Mouse (Mus musculus) CH12.LX (cell line): ENCODE measurements at regions not wholly inside any gene's neighbourhood (a gene's known extent, or its start where the extent isn't known, plus 50 kb on each side); places are given as distances from the start of the nearest gene placed in this dataset.

Source experiments
- CHD2 ChIP-seq: IDR thresholded peaks from 2 replicates; pipeline ENCODE4 v1.6.1; 2011; ENCODE audit warnings: low read length, improper control_type of control experiment
- CTCF ChIP-seq, 2 experiments: IDR thresholded peaks in 1 of 2; conservative IDR thresholded peaks in 1 of 2; 2 replicates each; pipeline ENCODE4 v1.5.1; 2011 to 2012; ENCODE audit warnings: low read depth in 2 of 2, low read length in 2 of 2, improper control_type of control experiment in 1 of 2, inconsistent platforms in 1 of 2, mild to moderate bottlenecking in 1 of 2, moderate library complexity in 1 of 2
- EP300 ChIP-seq: IDR thresholded peaks from 2 replicates; pipeline ENCODE4 v1.6.1; 2011; ENCODE audit warnings: low read length, improper control_type of control experiment
- HCFC1 ChIP-seq: IDR thresholded peaks from 2 replicates; pipeline ENCODE4 v1.6.1; 2012; ENCODE audit warnings: low read depth, mild to moderate bottlenecking, inconsistent platforms, low read length, improper control_type of control experiment
- IRF4 ChIP-seq: IDR thresholded peaks from 2 replicates; pipeline ENCODE4 v1.6.1; 2014; ENCODE audit warnings: low read depth, mild to moderate bottlenecking, inconsistent platforms, low read length, improper control_type of control experiment
- MAX ChIP-seq: IDR thresholded peaks from 2 replicates; pipeline ENCODE4 v1.6.1; 2011; ENCODE audit warnings: low read length, improper control_type of control experiment
- NELFE ChIP-seq: IDR thresholded peaks from 2 replicates; pipeline ENCODE4 v1.6.1; 2011; ENCODE audit warnings: low read depth, low read length, improper control_type of control experiment
- POLR2A ChIP-seq: IDR thresholded peaks from 2 replicates; pipeline ENCODE4 v1.6.1; 2011; ENCODE audit warnings: low read depth, mild to moderate bottlenecking, improper control_type of control experiment, low read length
- POLR2AphosphoS2 ChIP-seq: IDR thresholded peaks from 2 replicates; pipeline ENCODE4 v1.6.1; 2011; ENCODE audit warnings: low read depth, low read length, improper control_type of control experiment
- TBP ChIP-seq: conservative IDR thresholded peaks from 2 replicates; pipeline ENCODE4 v1.6.1; 2011; ENCODE audit warnings: low read depth, low read length, improper control_type of control experiment
- UBTF ChIP-seq: IDR thresholded peaks from 2 replicates; pipeline ENCODE4 v1.6.1; 2012; ENCODE audit warnings: low read depth, mild to moderate bottlenecking, inconsistent platforms, low read length, improper control_type of control experiment, moderate library complexity
- ZKSCAN1 ChIP-seq: IDR thresholded peaks from 2 replicates; pipeline ENCODE4 v1.6.1; 2012; ENCODE audit warnings: low read depth, inconsistent platforms, low read length, improper control_type of control experiment, borderline replicate concordance

DNA sequence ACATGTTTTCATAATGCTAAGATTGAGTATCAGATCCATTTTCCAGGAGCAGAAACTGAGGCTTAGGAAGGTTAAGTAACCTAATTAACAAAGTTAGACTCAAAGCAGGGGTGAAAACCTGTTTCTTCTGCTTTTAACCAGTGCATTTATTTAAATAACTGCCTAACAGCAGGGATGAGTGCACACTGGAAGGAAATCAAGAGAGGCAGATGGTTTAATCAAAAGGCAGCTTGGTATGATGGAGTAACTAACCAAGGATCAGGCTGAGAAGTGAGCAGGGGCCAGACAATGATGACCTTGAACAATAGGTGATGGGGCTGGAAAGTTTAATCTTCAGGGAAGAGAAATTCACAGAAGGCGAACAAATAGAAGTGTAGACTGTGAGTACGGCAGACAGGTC lies 199.9 kb downstream of the Emp1 start:
- TF ChIP-seq MAX (no peak), TBP (no peak), HCFC1 (no peak), CHD2 (no peak), POLR2A (no peak), NELFE (no peak), CTCF (conservative IDR thresholded peaks at IDR 0.05 in 1 of 2, IDR thresholded peaks at IDR 0.05 in 1 of 2; ENCODE audit: low read depth in 2 of 2, low read length in 2 of 2) (no peak), ZKSCAN1 (no peak), UBTF (no peak), IRF4 (no peak), EP300 (no peak), POLR2AphosphoS2 (no peak)
